9 mouse cellular contexts compared by ENCODE assay signal in the genomic region with DNA sequence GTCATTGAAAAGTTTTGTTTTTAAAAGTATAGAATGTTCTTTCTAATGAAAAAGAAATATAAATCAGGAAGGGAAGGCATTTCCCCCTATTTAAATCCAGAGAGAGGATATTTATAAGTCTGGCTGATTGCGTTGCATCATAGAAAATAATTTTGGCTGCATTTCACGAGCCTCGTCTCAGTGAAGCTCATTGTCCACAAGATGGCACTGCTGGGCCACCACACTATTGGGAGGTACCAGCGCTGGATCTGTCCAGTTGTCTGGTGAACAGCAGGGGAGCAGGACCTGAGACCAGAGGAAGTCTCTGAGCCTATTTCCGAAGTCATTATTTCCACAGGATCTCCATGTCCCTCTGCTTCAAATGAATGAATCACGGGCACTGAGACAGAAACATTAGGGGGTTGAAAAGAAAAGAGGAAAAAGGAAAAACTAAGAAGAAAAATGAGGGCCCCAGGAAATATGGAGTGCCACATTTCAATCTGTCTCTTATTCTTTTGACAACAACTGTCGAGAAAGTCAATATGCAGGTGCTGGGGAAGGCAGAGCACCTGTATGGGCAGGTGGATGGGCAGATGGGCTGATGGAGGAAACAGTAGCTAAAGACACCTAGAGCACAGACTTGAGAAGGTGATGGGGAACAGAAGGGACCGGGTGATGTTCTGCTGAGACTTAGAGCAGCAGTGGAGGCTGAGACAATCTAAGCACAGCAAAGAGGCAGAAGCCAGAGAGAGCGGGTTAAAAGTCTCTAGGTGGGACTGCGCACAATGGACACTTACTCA. TPM values are rescaled to one million over a fixed set of nuclear protein-coding genes. Genes with fewer than 3 reads are reported as not detected.
DNase-seq lines count a peak whose midpoint lies in the region; ATAC-seq and TF ChIP-seq lines count a peak whose summit lies in the region.
"Had no signal": no experiment of that assay in that cellular context is flagged by ENCODE, and none has a peak within 500 bp of the region (broad histone marks: within the 10 kb centered on the region; RNA-seq: fewer than 3 reads in every experiment).

No protein-coding gene starts in this region.

- DNase-seq in A20 (ENCODE audit: low read depth, low spot score): peak; percentile 78
- DNase-seq in adrenal gland, postnatal 14 days: peak; percentile 90
- peak; percentile 81 for DNase-seq in embryonic facial prominence, embryonic 10.5 days (ENCODE audit: low spot score)
- DNase-seq in heart, embryonic 10.5 days (ENCODE audit: low spot score): peak; percentile 87
- DNase-seq in kidney, postnatal 0 days (ENCODE audit: low spot score): peak; percentile 85
- DNase-seq in liver, embryonic 11.5 days (ENCODE audit: low spot score): peak; percentile 38

- no peaks in the 10 kb centered on the region for H3K9me3 ChIP-seq in embryonic facial prominence, embryonic 10.5 days
- no peaks in the 10 kb centered on the region for H3K9me3 ChIP-seq in heart, embryonic 10.5 days
- no peaks in the 10 kb centered on the region for H3K9me3 ChIP-seq in kidney, postnatal 0 days (replicated peaks; ENCODE audit: low read length)
- no peaks in the 10 kb centered on the region for H3K9me3 ChIP-seq in liver, embryonic 11.5 days (ENCODE audit: control insufficient read depth, low read length)
- H3K9me3 ChIP-seq in neural tube, embryonic 12.5 days: no peaks in the 10 kb centered on the region
- H3K9me3 ChIP-seq in stomach, embryonic 16.5 days (replicated peaks; ENCODE audit: control insufficient read depth, low read length): no peaks in the 10 kb centered on the region
- H3K9me3 ChIP-seq: embryonic facial prominence, embryonic 12.5 days had no signal

- no peak overlapping the region for H3K4me3 ChIP-seq in embryonic facial prominence, embryonic 10.5 days
- no peak overlapping the region for H3K4me3 ChIP-seq in heart, embryonic 10.5 days
- no peak overlapping the region for H3K4me3 ChIP-seq in kidney, postnatal 0 days (replicated peaks; ENCODE audit: low read depth, low read length)
- H3K4me3 ChIP-seq in liver, embryonic 11.5 days (ENCODE audit: low read depth, low read length): no peak overlapping the region
- no peak overlapping the region for H3K4me3 ChIP-seq in neural tube, embryonic 12.5 days
- no peak overlapping the region for H3K4me3 ChIP-seq in stomach, embryonic 16.5 days (replicated peaks; ENCODE audit: low read length)
- H3K4me3 ChIP-seq: embryonic facial prominence, embryonic 12.5 days had no signal

- H3K9ac ChIP-seq in kidney, postnatal 0 days (ENCODE audit: low read depth, low read length): no peak overlapping the region
- no peak overlapping the region for H3K9ac ChIP-seq in liver, embryonic 11.5 days (ENCODE audit: low read depth, low read length)
- no peak overlapping the region for H3K9ac ChIP-seq in neural tube, embryonic 12.5 days
- H3K9ac ChIP-seq in stomach, embryonic 16.5 days (ENCODE audit: low read length): no peak overlapping the region
- H3K9ac ChIP-seq: embryonic facial prominence, embryonic 12.5 days had no signal

- H3K27me3 ChIP-seq in embryonic facial prominence, embryonic 10.5 days (replicated peaks; ENCODE audit: low read depth, poor library complexity, severe bottlenecking): no peaks in the 10 kb centered on the region
- no peaks in the 10 kb centered on the region for H3K27me3 ChIP-seq in heart, embryonic 10.5 days (ENCODE audit: insufficient read depth, poor library complexity, severe bottlenecking)
- no peaks in the 10 kb centered on the region for H3K27me3 ChIP-seq in kidney, postnatal 0 days (ENCODE audit: insufficient read depth, low read length)
- no peaks in the 10 kb centered on the region for H3K27me3 ChIP-seq in liver, embryonic 11.5 days (replicated peaks; ENCODE audit: control insufficient read depth, insufficient read depth, low read length)
- H3K27me3 ChIP-seq in neural tube, embryonic 12.5 days (replicated peaks): no peaks in the 10 kb centered on the region
- H3K27me3 ChIP-seq in stomach, embryonic 16.5 days (ENCODE audit: control insufficient read depth, insufficient read depth, low read length): no peaks in the 10 kb centered on the region
- H3K27me3 ChIP-seq: embryonic facial prominence, embryonic 12.5 days had no signal

- H3K27ac ChIP-seq in embryonic facial prominence, embryonic 10.5 days (replicated peaks): no peak overlapping the region
- H3K27ac ChIP-seq in heart, embryonic 10.5 days: no peak overlapping the region
- no peak overlapping the region for H3K27ac ChIP-seq in kidney, postnatal 0 days
- H3K27ac ChIP-seq in liver, embryonic 11.5 days (ENCODE audit: low read depth, low read length): no peak overlapping the region
- H3K27ac ChIP-seq in neural tube, embryonic 12.5 days: no peak overlapping the region
- no peak overlapping the region for H3K27ac ChIP-seq in stomach, embryonic 16.5 days (ENCODE audit: low read length)
- H3K27ac ChIP-seq: embryonic facial prominence, embryonic 12.5 days had no signal

- 47% methylated on average over 10 of the region's 10 CpGs for WGBS in embryonic facial prominence, embryonic 10.5 days
- 40% methylated on average over 10 of the region's 10 CpGs for WGBS in heart, embryonic 10.5 days
- WGBS in kidney, postnatal 0 days: 40% methylated on average over 10 of the region's 10 CpGs
- WGBS in liver, embryonic 11.5 days: 43% methylated on average over 10 of the region's 10 CpGs
- WGBS in neural tube, embryonic 12.5 days: 45% methylated on average over 10 of the region's 10 CpGs
- 39% methylated on average over 10 of the region's 10 CpGs for WGBS in stomach, embryonic 16.5 days

- ATAC-seq in kidney, postnatal 0 days (replicated peaks; ENCODE audit: low FRiP score, low read depth): peak; percentile 61; the same call in 1 of the 2 replicates
- peak; percentile 66; the same call in 1 of the 2 replicates for ATAC-seq in liver, embryonic 11.5 days (replicated peaks; ENCODE audit: low FRiP score)
- peak; percentile 90 for ATAC-seq in neural tube, embryonic 12.5 days (ENCODE audit: low FRiP score, low read depth)
- ATAC-seq in stomach, embryonic 16.5 days (ENCODE audit: insufficient read depth, low FRiP score): peak; percentile 70

- no peak overlapping the region for H3K4me2 ChIP-seq in kidney, postnatal 0 days (ENCODE audit: low read length)
- no peak overlapping the region for H3K4me2 ChIP-seq in liver, embryonic 11.5 days
- no peak overlapping the region for H3K4me2 ChIP-seq in neural tube, embryonic 12.5 days (replicated peaks)
- H3K4me2 ChIP-seq in stomach, embryonic 16.5 days (ENCODE audit: low read depth, low read length): no peak overlapping the region
- H3K4me2 ChIP-seq: embryonic facial prominence, embryonic 12.5 days had no signal

- no peaks in the 10 kb centered on the region for H3K36me3 ChIP-seq in embryonic facial prominence, embryonic 10.5 days (replicated peaks)
- H3K36me3 ChIP-seq in heart, embryonic 10.5 days: no peaks in the 10 kb centered on the region
- no peaks in the 10 kb centered on the region for H3K36me3 ChIP-seq in kidney, postnatal 0 days (ENCODE audit: insufficient read depth, low read length)
- H3K36me3 ChIP-seq in liver, embryonic 11.5 days (ENCODE audit: control insufficient read depth, insufficient read depth, low read length): no peaks in the 10 kb centered on the region
- H3K36me3 ChIP-seq in neural tube, embryonic 12.5 days: no peaks in the 10 kb centered on the region
- no peaks in the 10 kb centered on the region for H3K36me3 ChIP-seq in stomach, embryonic 16.5 days (ENCODE audit: control insufficient read depth, insufficient read depth, low read length)
- H3K36me3 ChIP-seq: embryonic facial prominence, embryonic 12.5 days had no signal

- peak; percentile 96 for TF ChIP-seq CTCF in kidney, postnatal 0 days (IDR thresholded peaks at IDR 0.05; ENCODE audit: low read depth)

- no peaks in the 10 kb centered on the region for H3K4me1 ChIP-seq in embryonic facial prominence, embryonic 10.5 days
- peaks cover 7% of the 10 kb centered on the region; the same call in 1 of the 2 replicates for H3K4me1 ChIP-seq in heart, embryonic 10.5 days
- H3K4me1 ChIP-seq in kidney, postnatal 0 days (replicated peaks; ENCODE audit: insufficient read depth, low read length): no peaks in the 10 kb centered on the region
- no peaks in the 10 kb centered on the region for H3K4me1 ChIP-seq in liver, embryonic 11.5 days (replicated peaks; ENCODE audit: control insufficient read depth, insufficient read depth, low read length)
- H3K4me1 ChIP-seq in neural tube, embryonic 12.5 days: no peaks in the 10 kb centered on the region
- H3K4me1 ChIP-seq in stomach, embryonic 16.5 days (ENCODE audit: control insufficient read depth, insufficient read depth, low read length): no peaks in the 10 kb centered on the region
- H3K4me1 ChIP-seq: embryonic facial prominence, embryonic 12.5 days had no signal

RNA-seq across cellular contexts. Expression of a gene that starts 31.7 kb away (rescaled TPM):
- total RNA-seq in adrenal gland, postnatal 14 days (2021): not detected in 2 replicates
- polyA plus RNA-seq in embryonic facial prominence, embryonic 10.5 days (2016; fragmentation: Nextera tagmentation; extraction: Ambion mirVana): not detected in 2 replicates
- polyA plus RNA-seq in heart, embryonic 10.5 days (2016; fragmentation: Nextera tagmentation; extraction: Ambion mirVana): 3.3 and 7.8 TPM in 2 replicates
- 0.14 TPM in 1 of 2 replicates, not detected in the other for polyA plus RNA-seq in kidney, postnatal 0 days (2015; fragmentation: Nextera tagmentation; extraction: Ambion mirVana)
- polyA plus RNA-seq in liver, embryonic 11.5 days (2014; fragmentation: Nextera tagmentation; extraction: Ambion mirVana): not detected in 2 replicates
- not detected in 2 replicates for polyA plus RNA-seq in neural tube, embryonic 12.5 days (2016; fragmentation: Nextera tagmentation; extraction: Ambion mirVana)
- polyA plus RNA-seq in stomach, embryonic 16.5 days (2015; fragmentation: Nextera tagmentation; extraction: Ambion mirVana): 0.60 and 23.8 TPM in 2 replicates
- polyA plus RNA-seq: embryonic facial prominence, embryonic 12.5 days had no signal

Comparison
In these comparisons a context has a peak if more than half of its experiments do, and no peak if none do; other contexts are left out.
1. DNase-seq: peak in every context shown above with its lines; median percentile 90 in adrenal gland, postnatal 14 days; 87 in heart, embryonic 10.5 days; 85 in kidney, postnatal 0 days; 81 in embryonic facial prominence, embryonic 10.5 days; 78 in A20; 38 in liver, embryonic 11.5 days.